Mouse (Mus musculus) forebrain, embryonic 15.5 days (tissue): ENCODE measurements around the gene Wwox. TPM values are rescaled to one million over a fixed set of nuclear protein-coding genes. Genes with fewer than 3 reads are reported as not detected.

Experiments
- ATAC-seq: fragments of 200-750 bp; cut with Nextera tagmentation; replicated peaks from 2 replicates; pipeline ENCODE4 v1.8.0; 2017; ENCODE audit warnings: mild to moderate bottlenecking, moderate TSS enrichment, moderate library complexity
- H3K27ac ChIP-seq: fragments of 300-500 bp; sonication (generic); replicated peaks from 2 replicates; pipeline ENCODE4 v1.5.1; 2015; ENCODE audit warnings: mild to moderate bottlenecking, inconsistent platforms
- H3K27me3 ChIP-seq: fragments of 300-500 bp; sonication (generic); 2 replicates; pipeline ENCODE4 v1.6.1; 2015; ENCODE audit warnings: inconsistent platforms
- H3K36me3 ChIP-seq: fragments of 300-500 bp; sonication (generic); 2 replicates; pipeline ENCODE4 v1.6.1; 2015; ENCODE audit warnings: mild to moderate bottlenecking, inconsistent platforms
- H3K4me1 ChIP-seq: fragments of 300-500 bp; sonication (generic); 2 replicates; pipeline ENCODE4 v1.6.1; 2015; ENCODE audit warnings: inconsistent platforms
- H3K4me2 ChIP-seq: fragments of 300-500 bp; sonication (generic); replicated peaks from 2 replicates; pipeline ENCODE4 v1.6.1; 2015; ENCODE audit warnings: mild to moderate bottlenecking, inconsistent platforms
- H3K4me3 ChIP-seq: fragments of 300-500 bp; sonication (generic); 2 replicates; pipeline ENCODE4 v1.5.1; 2015; ENCODE audit warnings: mild to moderate bottlenecking, inconsistent platforms
- H3K9ac ChIP-seq: fragments of 300-500 bp; sonication (generic); replicated peaks from 2 replicates; pipeline ENCODE4 v1.6.1; 2015; ENCODE audit warnings: mild to moderate bottlenecking, inconsistent platforms
- H3K9me3 ChIP-seq: fragments of 300-500 bp; sonication (generic); 2 replicates; pipeline ENCODE4 v1.6.1; 2016; ENCODE audit warnings: inconsistent platforms
- WGBS: fragments of 180-500 bp; shearing (Covaris S2); methylation state at CpG from one replicate; pipeline ENCODE4 v1.1.7; 2015; ENCODE audit warnings: mixed read lengths; 5-methylcytosine and 5-hydroxymethylcytosine counted together
- polyA plus RNA-seq: library from polyadenylated mRNA; unstranded; fragments of >200 nt; fragmentation: Nextera tagmentation; extraction: Ambion mirVana; gene quantifications from 2 replicates; pipeline ENCODE4 v1.2.1, GENCODE M21; 2015

Wwox gene
- polyA plus RNA-seq, 1 experiment from 2014 or later, result 10.7 TPM

- Histone ChIP-seq H3K27ac (no peak overlapping the region), H3K9ac (no peak overlapping the region), H3K4me2 (no peak overlapping the region), H3K4me1 (no peaks in the 10 kb centered on the region), H3K27me3 (peaks cover 3% of the 10 kb centered on the region; the same call in 1 of the 2 replicates), H3K36me3 (no peaks in the 10 kb centered on the region), H3K4me3 (no peak overlapping the region), H3K9me3 (no peaks in the 10 kb centered on the region)
- WGBS, result 86% methylated on average over 4 of the region's 4 CpGs
- ATAC-seq, result no peak
These were observed 584.6 kb downstream of the Wwox start for GRCm38 (mm10) chr8:115024062-115024461.

DNA sequence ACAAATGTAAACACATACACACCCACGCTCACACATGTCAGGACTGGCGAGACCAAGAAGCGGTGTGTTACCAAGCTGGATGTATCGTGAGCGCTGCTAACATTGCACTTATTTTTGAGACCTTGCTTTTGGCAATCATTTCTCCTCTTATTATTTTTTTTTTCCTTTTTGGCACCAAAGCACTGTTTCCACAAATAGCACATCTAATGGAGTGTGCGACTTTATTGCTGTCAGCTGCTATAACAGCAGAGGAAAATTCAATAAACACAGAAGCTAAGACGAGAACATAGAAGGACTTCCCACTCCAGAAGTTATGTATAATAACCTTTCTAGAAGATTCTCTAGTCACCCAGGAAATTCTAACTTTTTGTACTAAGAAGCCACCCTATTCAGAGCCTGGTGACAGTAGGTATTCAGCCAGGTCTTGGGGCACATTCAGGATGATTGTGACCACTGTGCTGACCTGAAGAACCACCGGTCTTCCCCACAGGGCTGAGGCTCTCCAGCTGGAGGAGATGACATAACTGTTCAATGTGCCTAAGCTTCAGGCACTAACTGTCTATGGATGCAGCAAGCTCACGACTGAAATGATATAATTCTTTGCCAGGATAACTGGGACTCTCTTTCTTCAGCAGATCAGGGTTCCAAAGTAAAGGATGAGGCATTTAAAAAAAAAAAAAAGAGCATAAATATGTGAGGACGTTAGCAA is 586.1 kb downstream of the Wwox start:
- Histone ChIP-seq H3K4me2 (no peak overlapping the region), H3K27me3 (no peaks in the 10 kb centered on the region), H3K9me3 (no peaks in the 10 kb centered on the region), H3K36me3 (no peaks in the 10 kb centered on the region), H3K4me3 (no peak overlapping the region), H3K27ac (no peak overlapping the region), H3K4me1 (no peaks in the 10 kb centered on the region), H3K9ac (no peak overlapping the region)
- ATAC-seq, result no peak
- WGBS, result 69% methylated on average over 10 of the region's 10 CpGs

GRCm38 (mm10) chr8:115026201-115026600 is 586.7 kb downstream of the Wwox start:
- Histone ChIP-seq H3K4me3 (no peak overlapping the region), H3K9ac (no peak overlapping the region)
- WGBS, result 70% methylated on average over 7 of the region's 7 CpGs

DNA sequence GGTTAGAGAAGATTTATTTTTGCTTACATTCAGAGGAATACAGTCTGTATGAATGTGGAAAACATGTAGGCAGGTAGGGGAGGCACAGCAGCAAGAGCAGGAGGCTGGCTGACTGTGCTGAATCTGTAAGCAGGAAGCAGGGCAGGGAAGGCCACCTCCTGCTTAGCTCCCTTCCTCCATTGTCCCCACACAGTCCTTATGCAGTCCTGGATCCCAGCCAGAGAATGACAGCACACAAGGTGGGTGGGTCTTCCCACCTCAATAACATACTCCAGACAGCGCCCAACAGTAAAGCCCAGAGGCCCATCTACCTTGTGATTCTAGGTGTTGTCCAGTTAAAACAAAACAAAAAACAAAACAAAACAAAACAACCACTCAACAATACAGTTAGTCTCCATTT is 593.7 kb downstream of the Wwox start:
- Histone ChIP-seq H3K27ac (no peak overlapping the region), H3K9me3 (no peaks in the 10 kb centered on the region), H3K9ac (no peak overlapping the region), H3K4me2 (no peak overlapping the region), H3K4me3 (no peak overlapping the region), H3K4me1 (0 out of 2 replicates have a peak, but pooled peaks cover under 1% of the 10 kb centered on the region), H3K27me3 (no peaks in the 10 kb centered on the region), H3K36me3 (no peaks in the 10 kb centered on the region)
- 52% methylated on average over 1 of the region's 1 CpGs for WGBS
- no peak for ATAC-seq

More at GRCm38 (mm10) chr8:115026201-115026600, 586.7 kb downstream of the Wwox start:
- Histone ChIP-seq H3K36me3 (no peaks in the 10 kb centered on the region), H3K27me3 (no peaks in the 10 kb centered on the region), H3K4me2 (no peak overlapping the region), H3K4me1 (no peaks in the 10 kb centered on the region), H3K9me3 (no peaks in the 10 kb centered on the region), H3K27ac (no peak overlapping the region)
- no peak for ATAC-seq

DNA sequence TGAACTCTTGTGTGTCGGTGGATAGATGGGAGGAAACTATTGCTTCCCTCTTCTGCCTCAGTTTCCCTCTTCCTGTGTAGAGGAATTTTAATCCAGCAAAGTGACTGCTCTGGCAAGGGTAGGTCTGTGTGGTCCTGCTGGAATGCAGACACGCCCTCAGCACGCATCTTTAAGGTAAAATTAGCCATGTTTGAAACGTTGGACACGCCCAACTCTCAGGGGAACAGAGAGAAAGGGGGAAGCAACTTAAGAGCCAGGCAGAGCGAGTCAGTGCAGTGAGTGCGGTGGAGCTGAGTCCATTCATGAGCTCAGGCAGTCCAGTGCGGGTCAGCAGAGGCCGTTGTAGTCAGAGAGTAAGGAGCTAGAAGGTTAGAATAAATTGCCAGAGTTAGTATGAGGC is 596.6 kb downstream of the Wwox start:
- Histone ChIP-seq H3K27me3 (no peaks in the 10 kb centered on the region), H3K36me3 (no peaks in the 10 kb centered on the region), H3K4me3 (no peak overlapping the region), H3K4me2 (no peak overlapping the region), H3K9ac (no peak overlapping the region), H3K27ac (no peak overlapping the region), H3K9me3 (no peaks in the 10 kb centered on the region), H3K4me1 (0 out of 2 replicates have a peak, but pooled peaks cover 3% of the 10 kb centered on the region)
- 89% methylated on average over 9 of the region's 9 CpGs for WGBS
- ATAC-seq, result no peak

GRCm38 (mm10) chr8:115038426-115038825 is 599.0 kb downstream of the Wwox start:
- no peak overlapping the region for H3K4me3 ChIP-seq
- no peak for ATAC-seq
- H3K36me3 ChIP-seq, result no peaks in the 10 kb centered on the region
- H3K4me1 ChIP-seq, result 0 out of 2 replicates have a peak, but pooled peaks cover 3% of the 10 kb centered on the region
- H3K27ac ChIP-seq, result no peak overlapping the region
- WGBS, result 12% methylated on average over 4 of the region's 4 CpGs
- no peaks in the 10 kb centered on the region for H3K9me3 ChIP-seq
- no peak overlapping the region for H3K9ac ChIP-seq
- H3K27me3 ChIP-seq, result no peaks in the 10 kb centered on the region
- H3K4me2 ChIP-seq, result no peak overlapping the region

DNA sequence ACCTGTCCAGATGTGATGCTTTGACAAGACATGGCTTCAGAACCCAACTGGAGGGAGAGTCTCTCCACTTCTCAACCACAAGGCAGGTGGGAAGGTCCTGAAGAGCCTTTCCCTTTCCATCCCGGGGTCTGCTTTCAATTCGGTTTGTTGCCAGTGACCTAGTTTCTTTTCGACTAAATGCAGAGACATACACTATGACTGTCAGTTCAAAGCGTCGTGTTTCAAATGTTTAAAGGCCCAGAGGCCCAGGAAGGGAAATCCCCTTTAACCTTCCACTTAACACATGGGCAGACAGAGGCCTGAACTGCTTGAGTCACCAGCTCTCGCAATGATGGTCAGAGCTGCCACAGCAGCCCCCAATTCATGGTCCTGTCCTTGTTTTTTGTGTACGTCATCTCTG is 606.3 kb downstream of the Wwox start:
- 79% methylated on average over 7 of the region's 7 CpGs for WGBS
- Histone ChIP-seq H3K4me2 (no peak overlapping the region), H3K27ac (no peak overlapping the region), H3K9me3 (no peaks in the 10 kb centered on the region), H3K4me3 (no peak overlapping the region), H3K4me1 (no peaks in the 10 kb centered on the region), H3K9ac (no peak overlapping the region), H3K36me3 (no peaks in the 10 kb centered on the region), H3K27me3 (no peaks in the 10 kb centered on the region)
- ATAC-seq, result no peak

GRCm38 (mm10) chr8:115046496-115046895 is 607.0 kb downstream of the Wwox start:
- no peaks in the 10 kb centered on the region for H3K9me3 ChIP-seq
- H3K9ac ChIP-seq, result no peak overlapping the region
- H3K4me3 ChIP-seq, result no peak overlapping the region
- no peaks in the 10 kb centered on the region for H3K36me3 ChIP-seq
- H3K4me1 ChIP-seq, result no peaks in the 10 kb centered on the region
- H3K27me3 ChIP-seq, result no peaks in the 10 kb centered on the region
- no peak overlapping the region for H3K27ac ChIP-seq
- WGBS, result 77% methylated on average over 4 of the region's 4 CpGs
- no peak for ATAC-seq
- no peak overlapping the region for H3K4me2 ChIP-seq

GRCm38 (mm10) chr8:115058193-115058835 is 618.9 kb downstream of the Wwox start:
- Histone ChIP-seq H3K4me1 (no peaks in the 10 kb centered on the region), H3K9ac (no peak overlapping the region), H3K4me2 (no peak overlapping the region), H3K27me3 (no peaks in the 10 kb centered on the region), H3K27ac (no peak overlapping the region), H3K9me3 (no peaks in the 10 kb centered on the region), H3K4me3 (no peak overlapping the region), H3K36me3 (no peaks in the 10 kb centered on the region)
- WGBS, result 90% methylated on average over 12 of the region's 12 CpGs
- no peak for ATAC-seq

- H3K4me1 ChIP-seq, result no peaks in the 10 kb centered on the region
- H3K27me3 ChIP-seq, result no peaks in the 10 kb centered on the region
- no peaks in the 10 kb centered on the region for H3K9me3 ChIP-seq
- H3K27ac ChIP-seq, result no peak overlapping the region
- 89% methylated on average over 5 of the region's 5 CpGs for WGBS
- H3K36me3 ChIP-seq, result no peaks in the 10 kb centered on the region
- H3K4me3 ChIP-seq, result no peak overlapping the region
- no peak overlapping the region for H3K4me2 ChIP-seq
- no peak for ATAC-seq
- H3K9ac ChIP-seq, result no peak overlapping the region
These were observed 624.2 kb downstream of the Wwox start for GRCm38 (mm10) chr8:115063623-115064022.

GRCm38 (mm10) chr8:115064691-115065090 is 625.2 kb downstream of the Wwox start:
- no peaks in the 10 kb centered on the region for H3K36me3 ChIP-seq
- WGBS, result 84% methylated on average over 15 of the region's 15 CpGs
- H3K4me2 ChIP-seq, result no peak overlapping the region
- H3K27ac ChIP-seq, result no peak overlapping the region
- no peak overlapping the region for H3K4me3 ChIP-seq
- no peaks in the 10 kb centered on the region for H3K4me1 ChIP-seq
- no peak overlapping the region for H3K9ac ChIP-seq
- H3K27me3 ChIP-seq, result no peaks in the 10 kb centered on the region
- H3K9me3 ChIP-seq, result no peaks in the 10 kb centered on the region
- ATAC-seq, result no peak

DNA sequence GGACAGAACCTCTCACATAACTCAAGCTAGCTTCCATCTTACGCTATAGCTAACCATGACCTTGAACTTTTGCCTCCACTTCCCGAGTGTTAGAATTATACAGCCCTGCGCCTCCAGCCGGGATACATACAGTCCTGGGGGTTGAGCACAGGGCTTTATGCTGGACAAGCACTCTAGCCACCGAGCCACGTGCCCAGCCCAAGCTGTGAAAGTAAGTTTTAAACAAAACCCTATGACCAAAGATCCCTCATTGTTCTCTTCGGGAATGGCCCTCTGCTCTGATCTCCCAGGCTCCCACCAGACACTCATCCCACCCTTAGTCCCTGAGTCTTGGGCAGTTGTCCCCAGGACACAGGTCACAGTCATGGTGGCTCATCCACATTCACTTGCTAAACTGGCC is 625.9 kb downstream of the Wwox start:
- Histone ChIP-seq H3K27me3 (no peaks in the 10 kb centered on the region), H3K9ac (no peak overlapping the region), H3K4me3 (no peak overlapping the region), H3K4me2 (no peak overlapping the region), H3K27ac (no peak overlapping the region), H3K4me1 (no peaks in the 10 kb centered on the region), H3K9me3 (no peaks in the 10 kb centered on the region), H3K36me3 (no peaks in the 10 kb centered on the region)
- WGBS, result 61% methylated on average over 7 of the region's 7 CpGs
- no peak for ATAC-seq
